Mouse (Mus musculus): ENCODE measurements around the gene Pole3.

- no peak for TF ChIP-seq CTCF (IDR thresholded peaks at IDR 0.05; ENCODE audit: low read depth, low read length)
- no peak for TF ChIP-seq POLR2A (IDR thresholded peaks at IDR 0.05; ENCODE audit: insufficient read depth, low read length)
- no peak for TF ChIP-seq EP300 (IDR thresholded peaks at IDR 0.05; ENCODE audit: insufficient read depth, low read depth, low read length)
Observed at GRCm38 (mm10) chr4:62495946-62496345, 28.9 kb downstream of the Pole3 start.

All from ES-Bruce4 (cell line).